ENCODE assay signal across 13 mouse cellular contexts in the genomic region with DNA sequence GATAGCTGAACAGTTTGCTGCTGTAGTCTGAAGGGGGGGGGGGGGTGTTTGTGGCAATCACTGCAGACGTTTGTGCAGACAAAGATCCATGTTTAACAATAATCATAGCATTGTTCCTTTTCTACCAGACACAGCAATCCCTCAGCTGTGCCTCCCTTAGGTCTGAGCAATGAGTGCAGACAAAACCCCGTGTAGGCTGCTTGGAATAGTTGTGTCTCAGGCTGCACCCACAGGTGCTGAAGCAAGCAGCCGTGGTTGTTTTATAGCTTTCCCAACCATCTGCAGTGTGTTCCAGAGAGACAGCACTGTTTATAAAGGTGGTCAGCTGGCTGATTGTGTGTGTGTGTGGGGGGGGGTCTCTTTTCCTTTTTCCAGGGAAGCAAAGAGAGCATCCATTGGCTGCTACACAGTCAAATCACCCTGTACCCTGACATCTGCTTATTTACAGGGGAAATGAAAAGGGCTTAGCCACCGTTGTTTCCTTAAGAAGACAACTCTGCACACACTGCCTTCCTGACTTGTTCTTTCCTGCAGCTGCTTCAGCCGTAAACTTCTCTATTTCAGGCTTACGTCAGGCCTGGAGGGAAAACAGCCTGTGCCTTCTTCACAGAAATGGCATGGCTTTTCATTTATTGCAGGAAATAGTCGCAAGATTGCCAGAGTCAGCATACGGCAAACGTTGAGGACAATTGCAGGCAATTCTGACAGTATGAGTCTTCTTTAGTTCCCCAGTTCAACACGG. TPM values are rescaled to one million over a fixed set of nuclear protein-coding genes. Genes with fewer than 3 reads are reported as not detected.
A peak's percentile ranks its signal among the peaks of the same experiment; 100 is the strongest.
DNase-seq lines count a peak whose midpoint lies in the region; ATAC-seq and TF ChIP-seq lines count a peak whose summit lies in the region.
"Had no signal": no experiment of that assay in that cellular context is flagged by ENCODE, and none has a peak within 500 bp of the region (broad histone marks: within the 10 kb centered on the region; RNA-seq: fewer than 3 reads in every experiment).

No protein-coding gene starts in this region.

- H3K4me2 ChIP-seq in forebrain, embryonic 15.5 days (replicated peaks), result no peak overlapping the region
- H3K4me2 ChIP-seq in forebrain, embryonic 13.5 days, result no peak overlapping the region
- H3K4me2 ChIP-seq in intestine, embryonic 16.5 days (ENCODE audit: low read depth, low read length), result no peak overlapping the region
- no peak overlapping the region for H3K4me2 ChIP-seq in intestine, embryonic 15.5 days (replicated peaks)
- no peak overlapping the region for H3K4me2 ChIP-seq in stomach, embryonic 16.5 days (ENCODE audit: low read depth, low read length)
- no peak overlapping the region for H3K4me2 ChIP-seq in stomach, postnatal 0 days (replicated peaks; ENCODE audit: low read depth)
- H3K4me2 ChIP-seq: liver, embryonic 15.5 days had no signal

- H3K36me3 ChIP-seq in forebrain, embryonic 15.5 days, result no peaks in the 10 kb centered on the region
- no peaks in the 10 kb centered on the region for H3K36me3 ChIP-seq in forebrain, embryonic 13.5 days (ENCODE audit: poor library complexity, severe bottlenecking)
- no peaks in the 10 kb centered on the region for H3K36me3 ChIP-seq in intestine, embryonic 16.5 days (ENCODE audit: control insufficient read depth, insufficient read depth, low read length)
- no peaks in the 10 kb centered on the region for H3K36me3 ChIP-seq in intestine, embryonic 15.5 days
- no peaks in the 10 kb centered on the region for H3K36me3 ChIP-seq in stomach, embryonic 16.5 days (ENCODE audit: control insufficient read depth, insufficient read depth, low read length)
- H3K36me3 ChIP-seq in stomach, postnatal 0 days (ENCODE audit: control insufficient read depth, insufficient read depth, low read length), result no peaks in the 10 kb centered on the region
- H3K36me3 ChIP-seq: liver, embryonic 15.5 days had no signal

- 72% methylated on average over 10 of the region's 10 CpGs for WGBS in forebrain, embryonic 15.5 days
- 75% methylated on average over 10 of the region's 10 CpGs for WGBS in forebrain, embryonic 13.5 days
- 26% methylated on average over 10 of the region's 10 CpGs for WGBS in intestine, embryonic 16.5 days
- 24% methylated on average over 10 of the region's 10 CpGs for WGBS in intestine, embryonic 15.5 days
- WGBS in stomach, embryonic 16.5 days, result 41% methylated on average over 10 of the region's 10 CpGs
- 35% methylated on average over 10 of the region's 10 CpGs for WGBS in stomach, postnatal 0 days

- H3K9ac ChIP-seq in forebrain, embryonic 15.5 days (replicated peaks), result no peak overlapping the region
- no peak overlapping the region for H3K9ac ChIP-seq in forebrain, embryonic 13.5 days
- no peak overlapping the region for H3K9ac ChIP-seq in intestine, embryonic 16.5 days (ENCODE audit: low read depth, low read length)
- no peak overlapping the region for H3K9ac ChIP-seq in intestine, embryonic 15.5 days
- no peak overlapping the region for H3K9ac ChIP-seq in stomach, embryonic 16.5 days (ENCODE audit: low read length)
- no peak overlapping the region for H3K9ac ChIP-seq in stomach, postnatal 0 days (ENCODE audit: low read length)
- H3K9ac ChIP-seq: liver, embryonic 15.5 days had no signal

- DNase-seq in stomach, postnatal 0 days (ENCODE audit: low spot score), result no peak
- no peak for DNase-seq in spleen, postnatal 14 days (ENCODE audit: low spot score in 2 of 2)
- DNase-seq: adrenal gland, adult 8-10 months; kidney, postnatal 36 days; retina, postnatal 1 day; thymus, adult 2 months had no signal

- H3K4me3 ChIP-seq in forebrain, embryonic 15.5 days, result no peak overlapping the region
- no peak overlapping the region for H3K4me3 ChIP-seq in forebrain, embryonic 13.5 days
- H3K4me3 ChIP-seq in intestine, embryonic 16.5 days (ENCODE audit: low read length), result no peak overlapping the region
- H3K4me3 ChIP-seq in intestine, embryonic 15.5 days (replicated peaks), result no peak overlapping the region
- no peak overlapping the region for H3K4me3 ChIP-seq in stomach, embryonic 16.5 days (replicated peaks; ENCODE audit: low read length)
- no peak overlapping the region for H3K4me3 ChIP-seq in stomach, postnatal 0 days (ENCODE audit: low read depth, low read length)
- H3K4me3 ChIP-seq: liver, embryonic 15.5 days had no signal

- no peak for TF ChIP-seq CTCF in stomach, postnatal 0 days (IDR thresholded peaks at IDR 0.05; ENCODE audit: low read depth)

- no peaks in the 10 kb centered on the region for H3K27me3 ChIP-seq in forebrain, embryonic 15.5 days
- H3K27me3 ChIP-seq in forebrain, embryonic 13.5 days, result no peaks in the 10 kb centered on the region
- no peaks in the 10 kb centered on the region for H3K27me3 ChIP-seq in intestine, embryonic 16.5 days (replicated peaks; ENCODE audit: control insufficient read depth, insufficient read depth, low read length)
- no peaks in the 10 kb centered on the region for H3K27me3 ChIP-seq in intestine, embryonic 15.5 days (replicated peaks)
- no peaks in the 10 kb centered on the region for H3K27me3 ChIP-seq in stomach, embryonic 16.5 days (ENCODE audit: control insufficient read depth, insufficient read depth, low read length)
- H3K27me3 ChIP-seq in stomach, postnatal 0 days (ENCODE audit: control insufficient read depth, insufficient read depth, low read length), result no peaks in the 10 kb centered on the region
- H3K27me3 ChIP-seq: liver, embryonic 15.5 days had no signal

- no peaks in the 10 kb centered on the region for H3K9me3 ChIP-seq in forebrain, embryonic 15.5 days
- no peaks in the 10 kb centered on the region for H3K9me3 ChIP-seq in forebrain, embryonic 13.5 days (replicated peaks)
- no peaks in the 10 kb centered on the region for H3K9me3 ChIP-seq in intestine, embryonic 16.5 days (ENCODE audit: control insufficient read depth, low read length)
- no peaks in the 10 kb centered on the region for H3K9me3 ChIP-seq in intestine, embryonic 15.5 days
- no peaks in the 10 kb centered on the region for H3K9me3 ChIP-seq in stomach, embryonic 16.5 days (replicated peaks; ENCODE audit: control insufficient read depth, low read length)
- no peaks in the 10 kb centered on the region for H3K9me3 ChIP-seq in stomach, postnatal 0 days (ENCODE audit: control insufficient read depth, low read length)
- H3K9me3 ChIP-seq: liver, embryonic 15.5 days had no signal

- H3K27ac ChIP-seq in forebrain, embryonic 15.5 days (replicated peaks), result peak overlapping the region; percentile 39; the same call in 1 of the 2 replicates
- H3K27ac ChIP-seq in forebrain, embryonic 13.5 days, result no peak overlapping the region
- H3K27ac ChIP-seq in intestine, embryonic 16.5 days (ENCODE audit: low read length), result no peak overlapping the region
- no peak overlapping the region for H3K27ac ChIP-seq in intestine, embryonic 15.5 days
- H3K27ac ChIP-seq in stomach, embryonic 16.5 days (ENCODE audit: low read length), result peak overlapping the region; percentile 29; the same call in 1 of the 2 replicates
- no peak overlapping the region for H3K27ac ChIP-seq in stomach, postnatal 0 days (replicated peaks)
- H3K27ac ChIP-seq: liver, embryonic 15.5 days had no signal

- no peak for TF ChIP-seq EP300 in stomach, postnatal 0 days (optimal IDR thresholded peaks at IDR 0.05)

- peaks cover 8% of the 10 kb centered on the region; the same call in 1 of the 2 replicates for H3K4me1 ChIP-seq in forebrain, embryonic 15.5 days
- H3K4me1 ChIP-seq in forebrain, embryonic 13.5 days, result 0 out of 2 replicates have a peak, but pooled peaks cover 11% of the 10 kb centered on the region
- H3K4me1 ChIP-seq in intestine, embryonic 16.5 days (ENCODE audit: control insufficient read depth, insufficient read depth, low read length), result no peaks in the 10 kb centered on the region
- 0 out of 2 replicates have a peak, but pooled peaks cover 4% of the 10 kb centered on the region for H3K4me1 ChIP-seq in intestine, embryonic 15.5 days (replicated peaks)
- no peaks in the 10 kb centered on the region for H3K4me1 ChIP-seq in stomach, embryonic 16.5 days (ENCODE audit: control insufficient read depth, insufficient read depth, low read length)
- no peaks in the 10 kb centered on the region for H3K4me1 ChIP-seq in stomach, postnatal 0 days (replicated peaks; ENCODE audit: control insufficient read depth, insufficient read depth)
- H3K4me1 ChIP-seq: liver, embryonic 15.5 days had no signal

- no peak for ATAC-seq in forebrain, embryonic 15.5 days (replicated peaks)
- no peak for ATAC-seq in forebrain, embryonic 13.5 days
- peak; percentile 6; the same call in 1 of the 2 replicates for ATAC-seq in intestine, embryonic 16.5 days
- no peak; the same call in 1 of the 2 replicates for ATAC-seq in intestine, embryonic 15.5 days
- ATAC-seq in stomach, embryonic 16.5 days (ENCODE audit: insufficient read depth, low FRiP score), result no peak
- no peak for ATAC-seq in stomach, postnatal 0 days (ENCODE audit: low FRiP score, low TSS enrichment)
- no peak for ATAC-seq in inflammation-experienced regulatory T-cells, adult 6 months

RNA-seq across cellular contexts. Expression of gene Mon2, which starts 8.8 kb away (rescaled TPM):
- polyA plus RNA-seq in forebrain, embryonic 15.5 days (2015; fragmentation: Nextera tagmentation; extraction: Ambion mirVana), result 27.0 and 27.8 TPM in 2 replicates
- 24.4 and 24.7 TPM in 2 replicates for polyA plus RNA-seq in forebrain, embryonic 13.5 days (2015; fragmentation: Nextera tagmentation; extraction: Ambion mirVana)
- polyA plus RNA-seq in intestine, embryonic 16.5 days (2015; fragmentation: Nextera tagmentation; extraction: Ambion mirVana), result 11.7 and 13.4 TPM in 2 replicates
- polyA plus RNA-seq in intestine, embryonic 15.5 days (2015; fragmentation: Nextera tagmentation; extraction: Ambion mirVana), result 18.7 and 22.9 TPM in 2 replicates
- polyA plus RNA-seq in stomach, embryonic 16.5 days (2015; fragmentation: Nextera tagmentation; extraction: Ambion mirVana), result 15.4 and 17.5 TPM in 2 replicates
- polyA plus RNA-seq in stomach, postnatal 0 days (2015; fragmentation: Nextera tagmentation; extraction: Ambion mirVana), result 14.7 and 15.9 TPM in 2 replicates
- 10 to 100 TPM; 12.3 to 39.6 (median 34.4) TPM for polyA plus RNA-seq in inflammation-experienced regulatory T-cells, adult 6 months (2017; shearing (Covaris generic))

Comparison
In these comparisons a context has a peak if more than half of its experiments do, and no peak if none do; other contexts are left out.
1. H3K27ac ChIP-seq: peak in forebrain, embryonic 15.5 days (single experiment) and stomach, embryonic 16.5 days (single experiment); none in forebrain, embryonic 13.5 days (single experiment), intestine, embryonic 16.5 days (single experiment), intestine, embryonic 15.5 days (single experiment) and stomach, postnatal 0 days (single experiment).